Mouse (Mus musculus): ENCODE results near the gene Sdcbp2.

Gene Sdcbp2

GRCm38 (mm10) chr2:151571873-151572700 is at the start of gene Sdcbp2:
Gene Sdcbp2, plus strand, starts transcription at chr2:151572622.
- DNase-seq (ENCODE audit: low spot score in 2 of 2) = no peak

- DNase-seq (ENCODE audit: low spot score in 2 of 2) = no peak
These were observed 47.9 kb upstream of the Sdcbp2 start for GRCm38 (mm10) chr2:151524324-151525041.

- no peak for DNase-seq (ENCODE audit: low spot score in 2 of 2)
These were observed 46.9 kb upstream of the Sdcbp2 start for GRCm38 (mm10) chr2:151525520-151525919.

GRCm38 (mm10) chr2:151528066-151528465 is 44.4 kb upstream of the Sdcbp2 start:
- no peak for DNase-seq (ENCODE audit: low spot score in 2 of 2)

GRCm38 (mm10) chr2:151529169-151529568 is 43.3 kb upstream of the Sdcbp2 start:
- DNase-seq (ENCODE audit: low spot score in 2 of 2) = no peak

- DNase-seq (ENCODE audit: low spot score in 2 of 2) = no peak
These were observed 41.8 kb upstream of the Sdcbp2 start for GRCm38 (mm10) chr2:151530378-151531230.

GRCm38 (mm10) chr2:151533632-151534031 is 38.8 kb upstream of the Sdcbp2 start:
- DNase-seq (ENCODE audit: low spot score in 2 of 2) = peak in 1 of 2 experiments; percentile 25

- no peak for DNase-seq (ENCODE audit: low spot score in 2 of 2)
These were observed 36.3 kb upstream of the Sdcbp2 start for GRCm38 (mm10) chr2:151535961-151536617.

GRCm38 (mm10) chr2:151536618-151536974 is 35.8 kb upstream of the Sdcbp2 start:
- peak; percentile 20 to 37 for DNase-seq (ENCODE audit: low spot score in 2 of 2)

GRCm38 (mm10) chr2:151538646-151539045 is 33.8 kb upstream of the Sdcbp2 start:
- DNase-seq (ENCODE audit: low spot score in 2 of 2) = no peak

GRCm38 (mm10) chr2:151542323-151543062 is 29.9 kb upstream of the Sdcbp2 start, which contains the start of gene Fkbp1a:
Gene Fkbp1a, plus strand, starts transcription at chr2:151542483.
- DNase-seq (ENCODE audit: low spot score in 2 of 2) = peak; percentile 97 to 98

GRCm38 (mm10) chr2:151543063-151543895 is 29.1 kb upstream of the Sdcbp2 start:
- peak; percentile 60 to 63 for DNase-seq (ENCODE audit: low spot score in 2 of 2)

- DNase-seq (ENCODE audit: low spot score in 2 of 2) = no peak
These were observed 27.7 kb upstream of the Sdcbp2 start for GRCm38 (mm10) chr2:151544673-151545072.

- no peak for DNase-seq (ENCODE audit: low spot score in 2 of 2)
These were observed 25.9 kb upstream of the Sdcbp2 start for GRCm38 (mm10) chr2:151546571-151546970.

GRCm38 (mm10) chr2:151549615-151550121 is 22.8 kb upstream of the Sdcbp2 start:
- no peak for DNase-seq (ENCODE audit: low spot score in 2 of 2)

- peak in 1 of 2 experiments; percentile 27 for DNase-seq (ENCODE audit: low spot score in 2 of 2)
These were observed 9.2 kb upstream of the Sdcbp2 start for GRCm38 (mm10) chr2:151562930-151563921.

- DNase-seq (ENCODE audit: low spot score in 2 of 2) = no peak
These were observed 8.4 kb upstream of the Sdcbp2 start for GRCm38 (mm10) chr2:151564006-151564405.

- DNase-seq (ENCODE audit: low spot score in 2 of 2) = peak in 1 of 2 experiments; percentile 18
These were observed 7.4 kb upstream of the Sdcbp2 start for GRCm38 (mm10) chr2:151564986-151565385.
